Mouse (Mus musculus): Measurements from ENCODE around the gene Zp1. TPM values are rescaled to one million over a fixed set of nuclear protein-coding genes. Genes with fewer than 3 reads are reported as not detected.

Zp1 gene
- polyA plus RNA-seq, 1 experiment from 2014 or later: not detected

DNA sequence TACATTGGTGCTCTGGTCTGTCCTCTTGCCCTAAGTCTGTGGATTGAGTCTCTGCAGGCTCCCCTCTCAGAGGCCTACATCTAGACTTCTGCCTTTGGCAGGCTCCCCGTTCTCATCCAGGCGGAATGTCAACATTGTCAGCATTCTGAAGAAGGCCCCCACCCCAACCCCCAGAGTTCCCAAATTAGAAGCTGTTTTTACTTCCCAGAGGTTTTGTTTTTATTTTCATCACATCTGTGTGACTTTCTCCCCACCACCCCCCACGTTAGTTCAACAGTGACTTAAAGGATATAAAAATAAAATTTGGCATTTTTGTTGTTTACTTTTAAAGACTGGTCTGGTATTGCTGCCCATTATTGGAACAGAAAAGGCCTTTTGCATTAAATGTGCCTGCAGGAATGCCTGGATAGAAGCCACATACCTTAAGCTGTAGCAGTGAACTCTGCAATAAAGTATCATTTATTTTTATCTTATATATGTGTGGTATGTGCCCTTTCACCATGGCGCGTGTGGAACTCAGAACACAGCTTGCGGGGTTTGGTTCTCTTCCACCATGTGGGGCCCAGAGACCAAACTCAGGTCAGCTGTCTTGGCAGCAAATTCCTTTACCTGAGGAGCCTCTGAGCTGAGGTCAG, 11.2 kb downstream of the Zp1 start:
- Histone ChIP-seq H3K4me3 (ENCODE audit: low read length) (no peak overlapping the region), H3K4me2 (ENCODE audit: low read depth, low read length) (no peak overlapping the region), H3K27me3 (replicated peaks; ENCODE audit: control insufficient read depth, insufficient read depth, low read length) (no peaks in the 10 kb centered on the region), H3K4me1 (ENCODE audit: control insufficient read depth, insufficient read depth, low read length) (peaks cover 31% of the 10 kb centered on the region), H3K36me3 (ENCODE audit: control insufficient read depth, insufficient read depth, low read length) (peaks cover 14% of the 10 kb centered on the region; the same call in 1 of the 2 replicates), H3K27ac (ENCODE audit: low read length) (peak overlapping the region; percentile 81), H3K9ac (ENCODE audit: low read depth, low read length) (no peak overlapping the region; the same call in 1 of the 2 replicates), H3K9me3 (ENCODE audit: control insufficient read depth, low read length) (no peaks in the 10 kb centered on the region)
- WGBS: 49% methylated on average over 6 of the region's 6 CpGs
- ATAC-seq: peak; percentile 61

DNA sequence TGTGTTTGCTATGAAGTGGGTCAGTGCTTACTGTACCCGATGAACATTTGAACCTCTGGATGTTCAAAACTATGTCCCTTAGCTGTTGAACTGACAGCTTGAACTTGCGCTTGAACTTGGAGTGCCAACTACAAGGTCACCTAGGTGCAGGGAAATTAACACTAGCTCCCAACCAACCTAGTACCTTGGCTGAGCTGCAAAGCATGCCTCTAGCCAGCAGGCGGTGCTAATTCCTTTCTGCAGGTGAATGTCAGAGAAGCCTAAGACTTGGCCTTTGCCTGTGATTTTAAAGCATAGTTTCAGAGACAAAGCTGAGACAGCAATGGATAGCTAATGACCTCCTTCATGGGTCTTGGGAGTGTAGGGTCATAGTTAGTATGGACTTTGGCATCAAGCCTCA, 12.5 kb downstream of the Zp1 start:
- no peaks in the 10 kb centered on the region for H3K9me3 ChIP-seq (ENCODE audit: control insufficient read depth, low read length)
- no peak for ATAC-seq
- peaks cover 17% of the 10 kb centered on the region; the same call in 1 of the 2 replicates for H3K36me3 ChIP-seq (ENCODE audit: control insufficient read depth, insufficient read depth, low read length)
- 0 out of 2 replicates have a peak overlapping the region, but pooled peaks have one; percentile 81 for H3K27ac ChIP-seq (ENCODE audit: low read length)
- H3K4me3 ChIP-seq (ENCODE audit: low read length): no peak overlapping the region
- H3K4me1 ChIP-seq (ENCODE audit: control insufficient read depth, insufficient read depth, low read length): peaks cover 32% of the 10 kb centered on the region
- H3K9ac ChIP-seq (ENCODE audit: low read depth, low read length): no peak overlapping the region
- 53% methylated on average over 3 of the region's 3 CpGs for WGBS
- H3K27me3 ChIP-seq (replicated peaks; ENCODE audit: control insufficient read depth, insufficient read depth, low read length): no peaks in the 10 kb centered on the region
- H3K4me2 ChIP-seq (ENCODE audit: low read depth, low read length): no peak overlapping the region

DNA sequence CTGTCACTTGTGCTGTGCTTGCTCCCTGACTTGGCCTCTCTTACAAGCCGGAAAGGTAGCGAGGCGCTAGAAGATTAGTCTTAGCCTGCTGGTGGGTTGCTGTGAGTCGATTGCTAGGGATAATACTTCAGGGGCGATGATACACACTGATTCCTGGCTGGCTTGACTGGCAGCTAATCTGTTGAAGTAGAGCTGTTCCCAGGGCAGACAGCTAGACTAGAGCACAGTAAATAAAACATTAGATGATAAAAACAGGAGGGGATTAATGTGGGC, 14.8 kb downstream of the Zp1 start:
- H3K9ac ChIP-seq (ENCODE audit: low read depth, low read length): peak overlapping the region; percentile 46
- ATAC-seq: 0 out of 2 replicates have a peak, but pooled peaks have one; percentile 14
- H3K4me2 ChIP-seq (ENCODE audit: low read depth, low read length): peak overlapping the region; percentile 25; the same call in 1 of the 2 replicates
- H3K27me3 ChIP-seq (replicated peaks; ENCODE audit: control insufficient read depth, insufficient read depth, low read length): no peaks in the 10 kb centered on the region
- no peaks in the 10 kb centered on the region for H3K9me3 ChIP-seq (ENCODE audit: control insufficient read depth, low read length)
- no peak overlapping the region for H3K4me3 ChIP-seq (ENCODE audit: low read length)
- peaks cover 26% of the 10 kb centered on the region for H3K4me1 ChIP-seq (ENCODE audit: control insufficient read depth, insufficient read depth, low read length)
- H3K36me3 ChIP-seq (ENCODE audit: control insufficient read depth, insufficient read depth, low read length): peaks cover 27% of the 10 kb centered on the region; the same call in 1 of the 2 replicates
- 44% methylated on average over 5 of the region's 5 CpGs for WGBS
- peak overlapping the region; percentile 93 for H3K27ac ChIP-seq (ENCODE audit: low read length)

DNA sequence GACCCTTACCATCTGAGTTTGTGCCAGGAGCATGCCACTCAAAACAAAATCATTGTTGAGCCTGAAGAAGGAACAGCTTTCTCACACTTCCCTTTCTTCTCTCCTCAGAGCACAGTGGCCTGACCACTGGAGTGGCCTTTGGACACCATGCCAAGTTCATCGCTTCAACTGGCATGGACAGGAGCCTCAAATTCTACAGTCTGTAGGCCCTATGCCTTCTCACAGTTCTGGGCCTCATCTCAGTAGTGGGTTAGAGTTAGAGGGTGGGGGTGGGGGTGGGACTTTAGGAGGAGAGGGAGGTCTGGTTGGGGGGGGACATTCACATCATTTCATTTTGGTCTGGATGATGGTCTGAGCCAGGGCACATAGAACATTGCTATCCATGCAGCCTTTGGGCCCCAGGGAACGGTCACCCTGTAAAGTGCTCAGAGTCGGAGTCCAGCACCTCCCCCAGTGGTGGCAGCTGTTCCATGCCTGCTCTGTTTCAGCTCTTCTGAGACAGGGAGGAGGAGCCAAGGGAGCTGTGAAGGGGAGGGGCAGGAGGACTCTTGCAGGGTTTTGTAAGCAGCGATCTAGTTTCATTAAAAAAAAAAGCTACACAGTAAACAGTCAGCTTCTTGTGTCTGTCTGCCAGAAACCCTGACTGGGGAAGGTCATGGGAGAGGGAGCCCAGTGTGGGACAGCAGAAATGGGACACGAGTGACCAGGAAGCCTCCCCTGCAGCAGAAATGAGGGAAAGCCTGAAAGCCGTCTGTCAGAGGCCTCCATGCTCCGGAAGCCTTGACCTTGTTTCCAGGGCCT, 15.3 kb downstream of the Zp1 start:
- H3K9me3 ChIP-seq (ENCODE audit: control insufficient read depth, low read length): no peaks in the 10 kb centered on the region
- peaks cover 32% of the 10 kb centered on the region; the same call in 1 of the 2 replicates for H3K36me3 ChIP-seq (ENCODE audit: control insufficient read depth, insufficient read depth, low read length)
- H3K9ac ChIP-seq (ENCODE audit: low read depth, low read length): peak overlapping the region; percentile 46
- 33% methylated on average over 7 of the region's 7 CpGs for WGBS
- no peak overlapping the region for H3K4me3 ChIP-seq (ENCODE audit: low read length)
- H3K4me1 ChIP-seq (ENCODE audit: control insufficient read depth, insufficient read depth, low read length): peaks cover 26% of the 10 kb centered on the region
- peak overlapping the region; percentile 93 for H3K27ac ChIP-seq (ENCODE audit: low read length)
- H3K4me2 ChIP-seq (ENCODE audit: low read depth, low read length): peak overlapping the region; percentile 25; the same call in 1 of the 2 replicates
- H3K27me3 ChIP-seq (replicated peaks; ENCODE audit: control insufficient read depth, insufficient read depth, low read length): no peaks in the 10 kb centered on the region
- peak; percentile 77 for ATAC-seq

DNA sequence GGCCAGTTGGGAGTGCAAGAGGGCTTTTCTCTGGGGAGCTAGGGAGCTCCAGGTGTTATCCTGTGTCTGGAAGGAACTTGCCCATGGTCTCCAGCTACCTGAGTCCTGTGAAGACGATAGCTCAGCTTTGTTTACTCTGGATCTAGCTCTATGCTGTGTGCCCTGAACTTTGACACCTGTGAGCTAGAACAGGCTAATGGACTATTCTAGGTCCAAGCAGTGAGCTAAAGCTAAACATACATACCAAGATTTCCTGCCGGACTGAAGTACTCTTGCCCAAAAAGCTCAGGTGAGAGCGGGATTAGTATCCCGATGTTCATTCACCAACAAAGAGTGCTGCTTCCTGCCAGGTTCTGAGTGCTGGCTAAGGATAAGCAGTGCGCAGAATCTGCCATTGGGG, 15.9 kb downstream of the Zp1 start:
- no peaks in the 10 kb centered on the region for H3K27me3 ChIP-seq (replicated peaks; ENCODE audit: control insufficient read depth, insufficient read depth, low read length)
- H3K4me1 ChIP-seq (ENCODE audit: control insufficient read depth, insufficient read depth, low read length): peaks cover 24% of the 10 kb centered on the region
- peak overlapping the region; percentile 74 for H3K27ac ChIP-seq (ENCODE audit: low read length)
- WGBS: 59% methylated on average over 5 of the region's 5 CpGs
- peaks cover 33% of the 10 kb centered on the region; the same call in 1 of the 2 replicates for H3K36me3 ChIP-seq (ENCODE audit: control insufficient read depth, insufficient read depth, low read length)
- ATAC-seq: no peak
- H3K9me3 ChIP-seq (ENCODE audit: control insufficient read depth, low read length): no peaks in the 10 kb centered on the region
- 0 out of 2 replicates have a peak overlapping the region, but pooled peaks have one; percentile 24 for H3K9ac ChIP-seq (ENCODE audit: low read depth, low read length)
- no peak overlapping the region for H3K4me2 ChIP-seq (ENCODE audit: low read depth, low read length)
- H3K4me3 ChIP-seq (ENCODE audit: low read length): no peak overlapping the region

DNA sequence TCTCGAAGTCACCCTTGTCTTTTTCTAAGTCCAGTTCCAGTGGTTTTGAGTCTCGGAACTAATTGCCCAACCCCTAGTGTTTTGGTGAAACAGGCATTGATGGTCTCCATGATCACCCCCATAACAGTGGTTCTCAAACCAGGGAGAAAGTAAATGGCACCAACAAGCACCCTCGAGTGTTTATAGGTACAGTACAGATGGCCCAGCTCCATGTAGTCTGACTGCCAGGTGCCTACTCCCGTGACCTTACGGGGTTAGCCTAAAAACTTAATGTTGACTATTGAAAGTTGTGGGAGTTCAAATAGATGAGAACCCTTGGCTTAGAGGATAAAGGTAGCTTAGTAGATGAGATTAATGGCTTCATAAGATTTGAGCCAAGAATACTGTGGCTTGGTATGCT, 19.4 kb downstream of the Zp1 start:
- ATAC-seq: no peak
- peaks cover 32% of the 10 kb centered on the region for H3K36me3 ChIP-seq (ENCODE audit: control insufficient read depth, insufficient read depth, low read length)
- no peak overlapping the region for H3K9ac ChIP-seq (ENCODE audit: low read depth, low read length)
- no peaks in the 10 kb centered on the region for H3K9me3 ChIP-seq (ENCODE audit: control insufficient read depth, low read length)
- H3K27ac ChIP-seq (ENCODE audit: low read length): no peak overlapping the region
- H3K4me3 ChIP-seq (ENCODE audit: low read length): no peak overlapping the region
- H3K4me1 ChIP-seq (ENCODE audit: control insufficient read depth, insufficient read depth, low read length): peaks cover 32% of the 10 kb centered on the region
- H3K27me3 ChIP-seq (replicated peaks; ENCODE audit: control insufficient read depth, insufficient read depth, low read length): no peaks in the 10 kb centered on the region
- no peak overlapping the region for H3K4me2 ChIP-seq (ENCODE audit: low read depth, low read length)
- 92% methylated on average over 5 of the region's 5 CpGs for WGBS

DNA sequence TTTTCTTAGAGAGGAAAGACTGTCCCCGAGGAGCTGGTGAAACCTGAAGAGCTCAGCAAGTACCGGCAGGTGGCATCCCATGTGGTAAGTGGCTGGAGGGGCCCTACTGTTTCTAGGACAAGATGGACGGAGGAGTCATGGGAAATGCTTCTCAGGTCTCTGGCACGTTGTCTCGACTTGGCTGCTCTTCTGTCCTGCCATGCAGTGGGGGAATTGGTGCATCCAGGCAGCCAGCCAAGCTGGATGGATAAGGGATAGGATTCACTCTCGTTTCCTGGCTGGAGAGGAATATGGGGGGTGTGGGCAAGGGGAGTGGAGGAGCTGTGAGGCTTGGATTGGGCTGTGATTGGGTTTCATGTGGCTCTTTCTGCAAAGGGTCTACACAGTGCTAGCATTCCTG, 20.1 kb downstream of the Zp1 start:
- Histone ChIP-seq H3K9me3 (ENCODE audit: control insufficient read depth, low read length) (no peaks in the 10 kb centered on the region), H3K4me1 (ENCODE audit: control insufficient read depth, insufficient read depth, low read length) (peaks cover 26% of the 10 kb centered on the region), H3K27ac (ENCODE audit: low read length) (no peak overlapping the region), H3K9ac (ENCODE audit: low read depth, low read length) (no peak overlapping the region), H3K36me3 (ENCODE audit: control insufficient read depth, insufficient read depth, low read length) (peaks cover 31% of the 10 kb centered on the region), H3K4me3 (ENCODE audit: low read length) (no peak overlapping the region), H3K4me2 (ENCODE audit: low read depth, low read length) (no peak overlapping the region), H3K27me3 (replicated peaks; ENCODE audit: control insufficient read depth, insufficient read depth, low read length) (no peaks in the 10 kb centered on the region)
- 74% methylated on average over 6 of the region's 6 CpGs for WGBS
- ATAC-seq: no peak

DNA sequence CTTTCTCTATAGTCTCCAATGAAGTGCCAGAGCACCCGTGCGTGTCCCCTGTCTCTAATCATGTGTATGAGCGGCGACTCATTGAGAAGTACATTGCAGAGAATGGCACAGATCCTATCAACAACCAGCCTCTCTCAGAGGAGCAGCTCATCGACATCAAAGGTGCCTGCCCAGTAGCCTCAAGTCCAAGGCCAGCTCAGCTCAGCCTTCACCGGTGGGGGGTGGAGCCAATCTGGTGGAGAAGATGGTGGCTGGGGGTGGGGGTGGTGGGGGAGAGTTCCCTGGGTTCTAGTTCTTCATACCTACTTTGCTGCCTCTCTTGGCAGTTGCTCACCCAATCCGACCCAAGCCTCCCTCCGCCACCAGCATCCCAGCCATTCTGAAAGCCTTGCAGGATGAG, 22.9 kb downstream of the Zp1 start:
- Histone ChIP-seq H3K9ac (ENCODE audit: low read depth, low read length) (peak overlapping the region; percentile 96; the same call in 1 of the 2 replicates), H3K4me2 (ENCODE audit: low read depth, low read length) (no peak overlapping the region), H3K27me3 (replicated peaks; ENCODE audit: control insufficient read depth, insufficient read depth, low read length) (no peaks in the 10 kb centered on the region), H3K4me3 (ENCODE audit: low read length) (no peak overlapping the region), H3K27ac (ENCODE audit: low read length) (no peak overlapping the region), H3K36me3 (ENCODE audit: control insufficient read depth, insufficient read depth, low read length) (peaks cover 19% of the 10 kb centered on the region), H3K9me3 (ENCODE audit: control insufficient read depth, low read length) (no peaks in the 10 kb centered on the region), H3K4me1 (ENCODE audit: control insufficient read depth, insufficient read depth, low read length) (peaks cover 16% of the 10 kb centered on the region)
- WGBS: 83% methylated on average over 8 of the region's 8 CpGs
- no peak for ATAC-seq

DNA sequence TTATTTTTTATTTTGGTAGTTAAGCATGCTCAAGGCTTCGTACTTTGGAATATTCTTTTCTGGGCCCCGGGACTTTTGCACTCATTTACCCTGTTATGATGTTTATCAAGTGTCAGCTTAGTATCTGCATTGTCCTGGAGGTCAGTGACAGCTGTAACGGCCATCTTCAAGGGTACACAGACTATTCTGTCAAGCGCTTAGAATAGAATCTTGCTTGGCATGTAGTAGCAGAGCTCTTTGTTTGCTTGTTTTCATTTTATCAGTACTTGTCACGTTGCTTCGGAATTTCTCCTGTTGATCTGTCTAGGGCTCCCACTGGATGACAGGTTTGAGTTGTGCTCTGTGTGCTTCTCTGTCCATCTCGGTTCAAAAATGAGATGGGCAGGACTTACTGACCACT, 23.6 kb downstream of the Zp1 start:
- no peak for ATAC-seq
- H3K9me3 ChIP-seq (ENCODE audit: control insufficient read depth, low read length): no peaks in the 10 kb centered on the region
- H3K4me2 ChIP-seq (ENCODE audit: low read depth, low read length): peak overlapping the region; percentile 61
- H3K4me3 ChIP-seq (ENCODE audit: low read length): peak overlapping the region; percentile 96
- H3K27ac ChIP-seq (ENCODE audit: low read length): no peak overlapping the region
- H3K36me3 ChIP-seq (ENCODE audit: control insufficient read depth, insufficient read depth, low read length): peaks cover 15% of the 10 kb centered on the region
- H3K9ac ChIP-seq (ENCODE audit: low read depth, low read length): peak overlapping the region; percentile 96
- H3K4me1 ChIP-seq (ENCODE audit: control insufficient read depth, insufficient read depth, low read length): peaks cover 16% of the 10 kb centered on the region
- WGBS: 68% methylated on average over 7 of the region's 7 CpGs
- no peaks in the 10 kb centered on the region for H3K27me3 ChIP-seq (replicated peaks; ENCODE audit: control insufficient read depth, insufficient read depth, low read length)
